Mouse (Mus musculus) embryonic facial prominence, embryonic 11.5 days (tissue): ENCODE measurements around the gene Ak2. TPM values are rescaled to one million over a fixed set of nuclear protein-coding genes. Genes with fewer than 3 reads are reported as not detected.
A peak's percentile ranks its signal among the peaks of the same experiment; 100 is the strongest.

Experiments used
- ATAC-seq: fragments of 200-750 bp; cut with Nextera tagmentation; replicated peaks from 2 replicates; pipeline ENCODE4 v1.8.0; 2017; ENCODE audit warnings: low read depth; ENCODE audit not compliant: insufficient number of reproducible peaks, low FRiP score, low TSS enrichment
- DNase-seq: peaks from one replicate; pipeline ENCODE4 v3.0.0-alpha.2; 2015; ENCODE audit warnings: low spot score
- H3K27ac ChIP-seq: fragments of 300-500 bp; sonication (generic); replicated peaks from 2 replicates; pipeline ENCODE4 v1.5.1; 2014; ENCODE audit warnings: mild to moderate bottlenecking, low read depth, low read length, control low read depth
- H3K27me3 ChIP-seq: fragments of 300-500 bp; sonication (generic); 2 replicates; pipeline ENCODE4 v1.6.1; 2014; ENCODE audit warnings: mild to moderate bottlenecking, low read length, moderate library complexity, mixed read lengths; ENCODE audit not compliant: control insufficient read depth, insufficient read depth
- H3K36me3 ChIP-seq: fragments of 300-500 bp; sonication (generic); replicated peaks from 2 replicates; pipeline ENCODE4 v1.6.1; 2014; ENCODE audit warnings: low read depth, mild to moderate bottlenecking, low read length, moderate library complexity, mixed read lengths; ENCODE audit not compliant: control insufficient read depth, insufficient read depth
- H3K4me1 ChIP-seq: fragments of 300-500 bp; sonication (generic); 2 replicates; pipeline ENCODE4 v1.6.1; 2014; ENCODE audit warnings: low read length, mixed read lengths; ENCODE audit not compliant: control insufficient read depth, insufficient read depth
- H3K4me2 ChIP-seq: fragments of 300-500 bp; sonication (generic); 2 replicates; pipeline ENCODE4 v1.6.1; 2014; ENCODE audit warnings: low read depth, mild to moderate bottlenecking, control low read depth, low read length, moderate library complexity
- H3K4me3 ChIP-seq: fragments of 300-500 bp; sonication (generic); 2 replicates; pipeline ENCODE4 v1.5.1; 2014; ENCODE audit warnings: low read depth, low read length, control low read depth
- H3K9ac ChIP-seq: fragments of 300-500 bp; sonication (generic); replicated peaks from 2 replicates; pipeline ENCODE4 v1.6.1; 2014; ENCODE audit warnings: mild to moderate bottlenecking, control low read depth, low read length
- H3K9me3 ChIP-seq: fragments of 300-500 bp; sonication (generic); replicated peaks from 2 replicates; pipeline ENCODE4 v1.6.1; 2016; ENCODE audit warnings: mild to moderate bottlenecking, low read length, inconsistent platforms, mixed read lengths; ENCODE audit not compliant: control insufficient read depth
- WGBS: fragments of 180-500 bp; shearing (Covaris S2); extraction: QIAGEN DNeasy Blood & Tissue Kit; methylation state at CpG from one replicate; pipeline ENCODE4 v1.1.7; 2014; 5-methylcytosine and 5-hydroxymethylcytosine counted together
- polyA plus RNA-seq: library from polyadenylated mRNA; unstranded; fragments of >200 nt; fragmentation: Nextera tagmentation; extraction: Ambion mirVana; gene quantifications from 2 replicates; pipeline ENCODE4 v1.2.1, GENCODE M21; 2014

Ak2 gene
- polyA plus RNA-seq, 1 experiment from 2014 or later: 154 TPM

DNA sequence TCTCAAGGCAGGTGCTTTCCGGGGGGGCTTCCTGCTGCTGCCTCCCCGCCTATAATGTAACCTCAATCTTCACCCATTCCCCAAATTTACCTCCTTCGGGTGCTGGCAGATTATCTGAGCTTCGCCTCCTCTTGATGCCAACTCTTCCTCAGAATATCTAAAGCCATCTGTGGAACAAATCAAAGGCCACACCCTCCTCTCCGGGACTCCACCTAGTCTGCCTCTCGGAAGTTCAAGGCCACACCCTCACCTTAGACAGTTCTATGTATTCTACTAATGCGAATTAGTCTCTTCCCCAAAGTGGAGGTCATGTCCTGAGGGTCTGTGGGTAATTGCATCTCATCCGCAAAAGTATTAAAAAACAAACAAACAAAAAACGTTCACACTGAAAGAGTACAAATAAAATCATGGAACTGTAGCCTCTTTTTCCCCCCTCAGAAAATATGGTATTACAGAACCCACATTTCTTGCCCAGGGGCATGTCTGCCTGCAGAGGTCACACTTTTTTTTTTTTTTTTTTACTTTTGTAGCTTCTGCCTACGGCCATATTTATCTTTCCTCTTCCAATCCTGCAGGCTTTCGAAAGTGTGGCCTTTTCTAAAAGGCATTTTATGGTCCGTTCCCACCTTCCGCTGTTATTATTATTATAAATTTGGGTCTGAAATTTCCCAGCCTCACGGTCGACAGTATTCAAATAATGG is 56.1 kb downstream of the Ak2 start:
- H3K27ac ChIP-seq: no peak overlapping the region
- no peaks in the 10 kb centered on the region for H3K36me3 ChIP-seq
- H3K4me2 ChIP-seq: peak overlapping the region; percentile 96
- no peaks in the 10 kb centered on the region for H3K9me3 ChIP-seq
- H3K27me3 ChIP-seq: peaks cover 7% of the 10 kb centered on the region
- no peaks in the 10 kb centered on the region for H3K4me1 ChIP-seq
- peak overlapping the region; percentile 39 for H3K4me3 ChIP-seq
- ATAC-seq (no peak), DNase-seq (no peak)
- peak overlapping the region; percentile 74 for H3K9ac ChIP-seq
- WGBS: 18% methylated on average over 15 of the region's 15 CpGs

DNA sequence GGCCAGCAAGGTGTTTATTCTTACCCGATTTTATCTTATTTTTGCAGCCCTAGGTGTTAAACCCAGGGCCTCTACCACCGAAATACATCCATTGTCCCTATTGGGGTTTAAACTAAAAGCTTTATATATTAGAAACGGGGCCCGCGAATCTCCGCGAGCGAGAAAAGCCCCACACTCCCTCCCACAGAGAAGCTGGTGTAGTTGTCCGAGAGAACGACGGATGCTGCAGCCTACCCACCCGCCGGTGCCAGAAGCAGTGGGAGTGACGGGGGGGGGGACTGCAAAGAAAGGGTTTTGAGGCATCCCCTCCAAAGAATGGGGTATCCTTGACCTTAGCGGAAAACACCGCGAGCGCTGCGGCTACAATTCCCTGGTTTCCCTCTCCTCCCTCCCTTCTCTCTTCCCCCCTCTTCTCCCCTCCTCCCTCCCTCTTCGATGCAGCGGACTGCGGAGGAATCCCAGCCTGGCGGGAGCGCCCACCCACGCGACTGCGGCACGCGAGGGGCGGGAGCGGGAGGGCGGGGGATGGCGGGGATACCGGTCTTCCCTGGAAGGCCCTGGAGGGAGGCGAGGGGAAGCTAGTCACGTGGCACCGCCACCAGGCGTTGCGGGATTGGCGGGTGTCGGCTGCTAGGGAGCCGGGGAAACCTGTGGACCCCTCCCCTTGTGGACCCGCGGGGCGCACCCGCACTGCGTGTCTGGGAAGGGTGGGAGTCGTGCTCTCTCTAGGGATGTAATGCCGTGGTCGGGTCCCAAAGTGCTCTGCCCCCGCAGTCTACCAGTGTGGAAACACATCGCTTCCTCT is 56.9 kb downstream of the Ak2 start:
- Histone ChIP-seq H3K9ac (peak overlapping the region; percentile 74), H3K36me3 (no peaks in the 10 kb centered on the region), H3K9me3 (no peaks in the 10 kb centered on the region), H3K27me3 (peaks cover 7% of the 10 kb centered on the region), H3K4me2 (peak overlapping the region; percentile 96), H3K4me1 (no peaks in the 10 kb centered on the region), H3K27ac (no peak overlapping the region), H3K4me3 (peak overlapping the region; percentile 39)
- under 1% methylated on average over 49 of the region's 52 CpGs for WGBS
- ATAC-seq: peak; percentile 85
- peak; percentile 87 for DNase-seq

DNA sequence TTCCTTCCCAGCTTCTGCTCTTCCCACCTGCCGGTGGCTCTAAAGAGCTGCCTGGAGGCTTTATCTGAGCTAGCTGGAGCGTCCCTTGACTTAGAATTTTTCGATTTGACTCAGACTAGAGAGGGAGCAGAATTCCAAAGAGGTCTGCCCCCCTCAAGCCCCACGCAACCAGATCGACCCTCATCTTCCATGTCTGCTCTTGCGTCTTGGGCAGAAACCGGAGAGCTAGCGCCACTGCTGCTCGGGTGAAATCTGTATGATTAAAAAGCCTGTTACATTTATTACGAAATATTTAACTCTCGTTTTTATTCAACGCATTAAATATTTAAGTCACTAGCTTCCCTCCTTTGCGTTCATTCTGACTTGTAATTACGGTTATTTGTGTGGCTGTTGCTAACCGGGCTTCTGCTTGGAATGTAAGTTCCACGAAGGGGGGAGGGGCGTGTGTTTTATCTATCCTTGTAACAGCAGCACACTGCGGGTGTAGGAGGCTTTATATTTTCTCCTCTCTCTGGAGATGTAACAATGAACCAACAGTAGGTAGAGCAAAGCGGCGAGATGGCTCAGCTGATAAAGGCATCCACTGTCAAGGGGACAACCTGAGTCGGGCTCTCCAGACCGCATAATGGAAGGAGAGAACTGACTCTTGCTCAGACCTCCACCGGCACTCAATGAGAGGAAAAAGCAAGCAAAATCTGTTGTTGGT is 57.7 kb downstream of the Ak2 start:
- Histone ChIP-seq H3K9me3 (no peaks in the 10 kb centered on the region), H3K9ac (peak overlapping the region; percentile 74), H3K36me3 (no peaks in the 10 kb centered on the region), H3K4me1 (no peaks in the 10 kb centered on the region), H3K27me3 (peaks cover 7% of the 10 kb centered on the region), H3K4me2 (peak overlapping the region; percentile 96), H3K27ac (no peak overlapping the region), H3K4me3 (peak overlapping the region; percentile 39)
- peak; percentile 56 for DNase-seq
- 5% methylated on average over 23 of the region's 23 CpGs for WGBS
- ATAC-seq: no peak

DNA sequence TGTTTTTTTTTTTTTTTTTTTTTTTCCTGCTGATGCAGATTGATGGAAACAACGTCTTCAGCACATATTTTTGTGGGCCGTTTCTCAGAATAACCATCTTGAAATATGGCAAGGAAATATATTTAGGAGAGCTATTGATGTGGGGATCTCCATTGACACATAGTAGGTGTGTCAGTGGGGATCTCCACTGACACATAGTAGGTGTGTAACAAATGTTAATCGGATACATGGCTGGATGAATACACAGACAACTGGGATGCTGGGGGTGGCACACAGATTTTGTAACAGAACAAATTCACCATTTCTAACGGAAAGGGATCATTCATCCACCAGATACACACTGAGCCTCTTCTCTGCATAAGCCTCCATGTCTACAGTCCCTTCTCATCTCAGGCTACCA is 58.6 kb downstream of the Ak2 start:
- 69% methylated on average over 4 of the region's 4 CpGs for WGBS
- DNase-seq: no peak
- H3K4me2 ChIP-seq: no peak overlapping the region

DNA sequence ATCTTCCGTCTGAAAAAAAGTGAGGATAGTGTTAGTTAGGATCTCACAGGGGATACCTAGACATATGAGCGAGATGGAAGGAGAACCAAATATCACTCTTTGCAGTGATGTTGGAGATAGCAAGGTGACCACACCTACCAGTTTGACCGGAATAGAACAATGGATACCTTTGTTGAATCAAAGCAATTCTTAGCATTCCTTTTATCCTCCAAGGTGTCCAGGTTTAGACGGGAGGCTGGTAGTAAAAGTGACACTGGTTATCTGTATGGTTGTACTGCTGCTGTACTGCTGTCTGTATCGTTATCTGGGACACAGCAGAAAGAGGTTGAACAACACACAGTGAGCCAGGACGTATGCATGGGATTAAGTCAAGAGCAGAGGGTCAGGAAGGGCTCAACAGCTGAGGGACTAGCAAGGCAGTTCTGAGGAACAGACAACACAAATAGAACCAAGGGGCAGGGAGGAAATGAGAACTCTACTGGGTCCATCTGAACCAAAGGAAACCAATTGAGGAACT is 59.2 kb downstream of the Ak2 start:
- H3K4me2 ChIP-seq: no peak overlapping the region
- peaks cover 7% of the 10 kb centered on the region for H3K27me3 ChIP-seq
- no peaks in the 10 kb centered on the region for H3K4me1 ChIP-seq
- no peak for ATAC-seq
- H3K27ac ChIP-seq: no peak overlapping the region
- H3K4me3 ChIP-seq: no peak overlapping the region
- 63% methylated on average over 6 of the region's 6 CpGs for WGBS
- DNase-seq: no peak
- no peak overlapping the region for H3K9ac ChIP-seq
- no peaks in the 10 kb centered on the region for H3K36me3 ChIP-seq
- H3K9me3 ChIP-seq: no peaks in the 10 kb centered on the region

More for the DNA sequence above, 58.6 kb downstream of the Ak2 start:
- Histone ChIP-seq H3K9ac (no peak overlapping the region), H3K36me3 (no peaks in the 10 kb centered on the region), H3K9me3 (no peaks in the 10 kb centered on the region), H3K4me3 (no peak overlapping the region), H3K27ac (no peak overlapping the region), H3K27me3 (peaks cover 7% of the 10 kb centered on the region), H3K4me1 (no peaks in the 10 kb centered on the region)
- no peak for ATAC-seq

DNA sequence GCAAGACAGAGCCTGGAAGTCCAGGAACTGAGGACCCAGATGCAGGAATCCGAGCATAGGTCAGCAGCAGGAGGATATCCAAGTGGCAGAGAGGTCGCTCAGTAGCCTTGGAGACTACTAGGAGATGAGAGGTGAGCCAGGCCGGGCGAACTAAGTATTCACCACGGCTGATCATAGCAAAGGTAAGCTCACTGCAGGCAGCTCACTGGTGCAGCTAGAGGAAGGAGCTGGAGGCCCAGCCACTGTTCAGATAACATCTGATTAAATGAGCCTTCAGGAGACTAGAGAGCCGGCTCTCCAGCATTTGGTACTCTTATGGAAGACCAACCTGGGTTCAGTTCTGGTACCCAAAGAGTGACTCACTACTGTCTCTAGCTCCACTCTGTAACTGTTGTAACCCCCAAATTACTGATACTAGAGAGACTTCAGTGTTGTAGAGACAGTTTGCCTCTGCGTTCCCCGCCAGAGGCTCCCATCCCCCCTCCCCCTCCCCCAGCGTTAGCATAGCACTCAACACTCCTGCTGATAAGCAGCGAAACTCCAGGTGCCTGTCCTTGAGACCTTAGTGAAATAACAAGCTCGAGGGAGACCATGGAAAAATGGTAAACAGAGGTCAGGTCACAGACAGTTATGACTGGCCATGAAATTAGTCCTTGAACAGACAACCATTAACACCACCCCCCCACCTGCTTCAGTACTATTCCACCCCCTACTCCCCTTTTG is 59.9 kb downstream of the Ak2 start:
- no peak for DNase-seq
- Histone ChIP-seq H3K27me3 (peaks cover 7% of the 10 kb centered on the region), H3K36me3 (no peaks in the 10 kb centered on the region), H3K4me1 (no peaks in the 10 kb centered on the region), H3K9me3 (no peaks in the 10 kb centered on the region), H3K27ac (no peak overlapping the region), H3K4me2 (no peak overlapping the region), H3K4me3 (no peak overlapping the region), H3K9ac (no peak overlapping the region)
- 22% methylated on average over 11 of the region's 11 CpGs for WGBS
- no peak for ATAC-seq

DNA sequence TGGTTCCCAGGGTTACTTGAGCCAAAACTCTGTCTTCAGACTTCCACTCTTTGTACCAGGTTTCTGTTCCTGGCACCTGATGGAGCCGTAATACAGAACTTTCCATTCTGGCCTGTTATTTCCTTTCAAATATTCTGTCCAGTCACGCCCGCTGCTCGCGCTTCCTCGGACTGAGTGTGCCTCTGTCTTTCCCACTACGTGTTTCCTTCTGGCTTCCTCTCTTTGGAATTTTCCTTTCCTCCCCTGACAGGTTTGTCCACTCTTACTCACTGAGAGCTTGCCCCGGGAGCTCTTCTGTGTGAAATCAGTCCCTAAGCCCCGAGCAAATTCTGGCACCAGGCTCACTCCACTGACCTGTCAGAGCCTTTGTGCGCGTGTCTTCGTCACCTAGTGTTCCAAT is 63.0 kb downstream of the Ak2 start:
- WGBS: 91% methylated on average over 12 of the region's 12 CpGs

More for the DNA sequence above, 63.0 kb downstream of the Ak2 start:
- DNase-seq: no peak
- H3K27me3 ChIP-seq: no peaks in the 10 kb centered on the region; the same call in 1 of the 2 replicates
- no peak overlapping the region for H3K4me3 ChIP-seq
- H3K4me1 ChIP-seq: peaks cover 5% of the 10 kb centered on the region; the same call in 1 of the 2 replicates
- H3K36me3 ChIP-seq: no peaks in the 10 kb centered on the region
- no peak overlapping the region for H3K4me2 ChIP-seq
- no peaks in the 10 kb centered on the region for H3K9me3 ChIP-seq
- no peak overlapping the region for H3K9ac ChIP-seq
- no peak overlapping the region for H3K27ac ChIP-seq
- no peak for ATAC-seq
